Mouse (Mus musculus): ENCODE results near the gene Cdh13. TPM values are rescaled to one million over a fixed set of nuclear protein-coding genes. Genes with fewer than 3 reads are reported as not detected.

The Cdh13 gene
- total RNA-seq, 2 experiments from 2014 or later, result 0.10 TPM; not detected in 1

DNA sequence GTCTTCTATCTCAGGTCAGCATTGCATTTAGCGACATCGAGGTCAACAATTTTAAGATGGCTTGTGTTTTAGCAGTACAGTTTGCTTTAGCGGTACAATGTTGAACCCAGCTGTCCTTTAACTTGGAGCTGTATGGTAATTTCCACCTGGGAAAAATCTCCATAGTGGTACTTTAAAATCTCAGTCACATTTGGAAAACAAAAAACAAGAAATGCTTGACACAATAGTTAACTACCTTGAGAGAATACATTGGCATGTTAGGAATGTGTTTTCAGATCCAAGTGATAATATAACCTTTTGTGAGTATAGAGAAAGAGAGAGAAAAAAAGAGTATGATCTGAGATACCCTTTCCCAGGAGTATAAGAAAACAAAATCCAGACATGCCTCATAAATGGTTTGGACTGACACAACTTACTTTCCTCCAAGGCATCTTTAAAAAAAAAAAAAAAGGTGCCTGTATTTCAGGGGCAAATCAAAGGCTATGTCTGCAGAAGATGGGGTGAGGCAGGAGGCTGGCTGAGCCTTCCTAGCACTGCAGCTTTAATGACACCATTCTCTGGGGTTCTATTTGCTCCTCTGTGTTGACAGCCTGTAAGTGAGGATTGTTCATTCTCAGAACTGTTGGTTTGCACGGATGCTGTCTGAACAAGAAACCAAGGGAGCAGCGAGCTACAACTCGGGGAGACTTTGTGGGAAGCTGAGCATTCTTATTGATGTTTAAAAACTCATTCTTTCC lies 365.4 kb downstream of the Cdh13 start:
- ATAC-seq (replicated peaks; ENCODE audit: poor library complexity, severe bottlenecking), result no peak

DNA sequence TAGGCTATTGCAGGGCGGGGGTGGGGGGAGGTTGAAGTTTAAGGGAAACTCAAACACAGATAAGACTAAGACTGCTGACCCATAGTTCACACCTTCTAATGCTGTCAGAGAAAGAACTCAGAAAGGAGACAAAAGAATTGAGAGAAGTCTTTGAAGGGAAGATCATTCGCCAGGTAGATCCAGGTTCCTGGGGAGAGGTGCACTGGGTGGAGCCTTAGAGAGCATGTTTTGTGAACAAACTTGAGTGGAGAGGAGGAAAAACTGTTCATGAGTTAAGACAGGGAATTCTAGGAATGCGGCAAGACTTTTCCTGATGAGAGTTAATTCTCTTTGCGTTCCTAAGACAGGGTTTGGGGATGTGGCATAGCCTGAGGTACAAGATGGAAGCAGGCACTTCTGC lies 366.4 kb downstream of the Cdh13 start:
- ATAC-seq (replicated peaks; ENCODE audit: poor library complexity, severe bottlenecking), result no peak

DNA sequence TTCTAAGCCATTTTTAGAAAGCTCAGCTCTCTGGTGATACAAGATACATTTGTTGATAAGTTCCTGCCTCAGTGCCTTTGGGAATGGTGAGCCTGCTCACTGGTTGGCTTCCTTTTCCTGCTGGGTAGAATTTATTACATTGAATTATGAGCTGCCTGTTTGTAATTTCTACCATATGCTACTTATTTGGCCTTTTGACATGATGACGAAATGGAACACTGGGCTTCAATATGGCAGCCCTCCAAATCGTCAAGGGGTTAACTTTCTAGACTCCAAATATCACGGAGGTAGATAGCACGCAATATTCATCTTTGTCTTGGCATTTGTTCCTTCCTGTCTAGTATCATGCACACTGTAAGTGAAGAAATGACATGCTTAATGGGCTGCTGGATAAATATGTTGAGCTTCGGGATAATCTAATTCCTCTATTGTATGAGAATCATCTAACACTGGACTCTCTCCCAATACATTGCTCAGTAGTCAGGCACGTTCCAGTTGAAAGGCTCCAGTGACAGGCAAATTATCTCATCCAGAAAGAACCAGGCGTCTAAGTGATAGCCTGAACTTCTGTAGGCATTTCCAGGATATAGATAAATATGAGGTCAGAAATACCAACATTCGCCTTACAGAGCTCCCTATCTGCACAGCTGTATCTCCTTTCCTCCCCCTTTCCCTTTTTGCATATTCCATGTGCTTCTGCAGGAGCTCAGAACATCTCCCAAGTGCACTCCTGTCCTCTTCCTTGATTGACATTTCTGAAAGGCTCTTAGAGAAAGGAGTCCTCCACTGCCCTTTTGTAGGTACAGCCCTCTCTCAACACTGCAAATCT lies 378.7 kb downstream of the Cdh13 start:
- ATAC-seq (replicated peaks; ENCODE audit: poor library complexity, severe bottlenecking), result no peak

DNA sequence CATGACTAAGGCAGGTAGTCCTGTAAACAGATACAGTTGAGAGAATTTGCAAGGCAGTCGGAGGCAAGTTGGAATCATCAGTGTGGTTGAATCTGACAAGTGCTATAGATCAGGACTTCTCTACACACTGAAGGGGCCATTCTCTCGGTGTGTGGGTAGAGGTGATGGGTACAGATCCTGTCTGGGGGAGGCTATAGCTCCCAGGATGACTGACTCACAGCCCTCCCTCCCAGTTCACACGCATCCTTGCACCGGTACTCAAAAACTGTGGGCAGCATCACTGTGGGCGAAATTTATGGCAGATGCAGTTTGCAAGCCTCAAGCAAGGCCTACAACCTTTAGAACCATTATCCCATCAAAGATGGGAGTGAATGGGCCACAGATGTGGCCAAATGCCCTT lies 381.5 kb downstream of the Cdh13 start:
- ATAC-seq (replicated peaks; ENCODE audit: poor library complexity, severe bottlenecking), result no peak

- ATAC-seq (replicated peaks; ENCODE audit: poor library complexity, severe bottlenecking), result no peak
Observed at GRCm38 (mm10) chr8:118667736-118668135, 384.2 kb downstream of the Cdh13 start.

- no peak for ATAC-seq (replicated peaks; ENCODE audit: poor library complexity, severe bottlenecking)
Observed at GRCm38 (mm10) chr8:118676233-118676632, 392.7 kb downstream of the Cdh13 start.

DNA sequence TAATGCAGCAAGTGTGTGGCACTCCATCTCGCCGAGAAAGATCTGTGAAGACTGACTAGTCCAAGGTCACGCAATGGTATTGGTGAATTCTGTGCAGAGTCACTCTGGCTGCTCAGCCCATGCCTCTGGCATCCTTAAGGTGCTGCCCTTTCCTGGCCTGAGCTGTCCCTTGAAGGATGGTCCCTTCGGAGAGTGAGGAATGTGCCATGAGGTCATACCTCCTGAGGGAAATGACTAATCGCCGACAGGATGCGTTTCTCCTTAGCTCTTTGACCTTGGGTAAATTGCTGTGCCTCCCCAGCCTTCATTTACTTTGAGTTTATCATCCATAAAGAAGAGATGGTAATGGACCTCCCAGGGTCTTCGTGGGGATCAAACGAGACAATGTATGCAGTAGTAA lies 395.8 kb downstream of the Cdh13 start:
- no peak for ATAC-seq (replicated peaks; ENCODE audit: poor library complexity, severe bottlenecking)

- no peak for ATAC-seq (replicated peaks; ENCODE audit: poor library complexity, severe bottlenecking)
Observed at GRCm38 (mm10) chr8:118683386-118683785, 399.9 kb downstream of the Cdh13 start.

GRCm38 (mm10) chr8:118685863-118686262 lies 402.3 kb downstream of the Cdh13 start:
- ATAC-seq (replicated peaks; ENCODE audit: poor library complexity, severe bottlenecking), result no peak

- no peak for ATAC-seq (replicated peaks; ENCODE audit: poor library complexity, severe bottlenecking)
Observed at GRCm38 (mm10) chr8:118689849-118690248, 406.3 kb downstream of the Cdh13 start.

- ATAC-seq (replicated peaks; ENCODE audit: poor library complexity, severe bottlenecking), result no peak
Observed at GRCm38 (mm10) chr8:118701312-118701880, 417.9 kb downstream of the Cdh13 start.

- ATAC-seq (replicated peaks; ENCODE audit: poor library complexity, severe bottlenecking), result no peak
Observed at GRCm38 (mm10) chr8:118709366-118709765, 425.8 kb downstream of the Cdh13 start.

- no peak for ATAC-seq (replicated peaks; ENCODE audit: poor library complexity, severe bottlenecking)
Observed at GRCm38 (mm10) chr8:118711631-118712030, 428.1 kb downstream of the Cdh13 start.

DNA sequence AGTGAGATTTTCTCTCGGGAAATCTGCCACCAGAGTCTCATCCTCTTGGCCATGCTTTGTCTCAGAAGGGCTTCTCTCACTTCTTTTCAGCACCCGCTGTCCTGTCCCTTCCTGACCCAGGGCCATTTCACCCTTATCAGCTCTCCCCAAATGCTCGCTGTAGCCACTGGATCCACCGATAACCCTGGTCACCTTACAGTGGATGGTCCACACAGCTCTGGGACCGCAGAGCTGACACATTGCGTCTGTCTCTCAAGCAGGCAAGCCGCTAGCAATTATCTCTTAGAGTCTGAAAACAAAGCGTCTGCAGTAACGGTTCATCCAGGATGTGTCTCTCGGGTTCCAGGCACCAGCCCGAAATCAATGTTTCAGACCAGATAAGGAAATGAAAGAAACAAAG lies 429.6 kb downstream of the Cdh13 start:
- no peak for ATAC-seq (replicated peaks; ENCODE audit: poor library complexity, severe bottlenecking)

- ATAC-seq (replicated peaks; ENCODE audit: poor library complexity, severe bottlenecking), result no peak
Observed at GRCm38 (mm10) chr8:118713596-118713995, 430.1 kb downstream of the Cdh13 start.

- ATAC-seq (replicated peaks; ENCODE audit: poor library complexity, severe bottlenecking), result no peak
Observed at GRCm38 (mm10) chr8:118722896-118723295, 439.4 kb downstream of the Cdh13 start.

DNA sequence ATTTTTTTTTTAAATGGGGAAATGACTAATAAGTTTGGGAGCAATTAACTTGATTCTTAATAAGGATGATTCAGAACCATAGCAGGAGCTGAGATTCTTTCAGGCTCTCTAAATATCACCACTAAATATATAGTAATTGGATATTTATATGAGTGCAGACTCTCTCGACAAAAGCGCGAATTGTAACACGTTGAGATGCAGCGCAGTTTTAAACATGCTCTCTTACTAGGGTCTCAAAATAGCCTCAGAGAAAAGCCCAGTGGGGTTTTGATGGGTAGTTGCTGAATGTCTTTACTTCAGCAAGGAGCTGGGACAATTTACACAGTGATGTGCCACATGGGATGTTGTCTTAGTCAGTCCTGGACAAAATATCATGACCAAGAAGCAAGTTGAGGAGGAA lies 442.1 kb downstream of the Cdh13 start:
- no peak for ATAC-seq (replicated peaks; ENCODE audit: poor library complexity, severe bottlenecking)

GRCm38 (mm10) chr8:118741781-118742180 lies 458.2 kb downstream of the Cdh13 start:
- no peak for ATAC-seq (replicated peaks; ENCODE audit: poor library complexity, severe bottlenecking)

DNA sequence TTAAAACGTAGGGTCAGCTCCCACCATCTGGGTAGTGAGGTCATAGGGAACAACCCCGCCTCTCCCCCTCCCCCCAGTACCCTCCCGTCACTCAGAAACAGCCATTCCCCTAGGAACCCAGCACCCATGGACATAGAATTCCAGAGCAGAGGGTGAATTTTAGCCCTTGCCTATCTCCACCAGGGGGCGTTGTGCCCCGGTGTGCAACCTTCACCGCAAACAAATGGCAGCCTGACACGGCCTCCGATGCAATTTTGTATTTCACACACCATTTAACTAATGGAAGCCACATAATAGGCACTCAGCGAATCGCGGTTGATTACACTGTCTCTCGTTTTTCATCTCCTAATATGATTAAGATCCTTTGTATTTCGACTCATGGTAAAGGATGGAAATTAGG lies 461.5 kb downstream of the Cdh13 start:
- ATAC-seq (replicated peaks; ENCODE audit: poor library complexity, severe bottlenecking), result no peak

GRCm38 (mm10) chr8:118748041-118748604 lies 464.6 kb downstream of the Cdh13 start:
- ATAC-seq (replicated peaks; ENCODE audit: poor library complexity, severe bottlenecking), result no peak

- ATAC-seq (replicated peaks; ENCODE audit: poor library complexity, severe bottlenecking), result no peak
Observed at GRCm38 (mm10) chr8:118749191-118749590, 465.7 kb downstream of the Cdh13 start.
